Mouse (Mus musculus): ENCODE measurements around the gene Cmtm5.
"Not testable (repeated sequence)": the region's sequence is repeated elsewhere in the genome, so short reads cannot be mapped to it uniquely, and the experiment has no call there.

Cmtm5 gene

GRCm38 (mm10) chr14:54960769-54961168 lies 24.7 kb downstream of the Cmtm5 start:
- no peak for DNase-seq

DNA sequence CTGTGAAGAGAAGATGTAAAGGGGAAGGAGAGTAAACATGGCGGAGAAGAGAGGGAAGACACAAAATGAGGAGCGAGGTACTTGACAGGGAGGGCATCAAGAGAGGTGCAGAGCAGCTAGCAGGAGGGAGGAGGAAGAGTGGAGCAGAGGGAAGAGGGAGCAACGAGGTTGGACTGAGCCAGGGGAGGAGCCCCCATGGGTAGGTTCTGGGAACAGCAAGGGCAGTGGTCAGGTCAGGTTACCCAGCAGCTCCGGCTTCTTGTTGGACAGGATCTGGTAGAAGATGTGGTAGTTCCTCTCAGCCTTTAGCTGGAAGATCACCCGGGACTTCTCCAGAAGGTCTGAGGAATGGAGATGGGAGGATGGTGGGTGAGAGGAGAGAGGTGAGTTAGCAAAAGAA lies 25.4 kb downstream of the Cmtm5 start:
- no peak for DNase-seq

GRCm38 (mm10) chr14:54962714-54963113 lies 26.7 kb downstream of the Cmtm5 start:
- DNase-seq, result no peak

- no peak for DNase-seq
These were observed 27.7 kb downstream of the Cmtm5 start for GRCm38 (mm10) chr14:54963727-54964126.

DNA sequence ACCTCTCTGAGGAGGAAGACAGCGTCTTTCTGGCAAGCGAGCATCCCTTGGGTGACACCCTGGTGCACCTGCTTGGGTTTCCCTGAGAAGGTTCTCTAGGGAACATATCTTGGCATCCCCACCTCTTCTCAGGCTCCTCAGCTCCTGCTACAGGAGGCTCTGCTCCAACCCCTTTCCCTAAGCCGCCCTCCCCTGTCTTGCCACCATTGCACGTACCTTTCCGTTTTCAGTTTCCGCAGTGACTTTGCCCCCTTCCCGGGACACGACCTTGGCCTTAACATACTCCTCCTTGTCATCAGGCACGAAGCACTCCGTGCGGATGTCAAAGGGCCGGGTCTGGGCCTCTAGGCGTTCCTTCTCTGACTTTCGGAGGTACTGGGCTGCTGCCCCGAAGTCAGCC lies 29.0 kb downstream of the Cmtm5 start:
- no peak for DNase-seq

DNA sequence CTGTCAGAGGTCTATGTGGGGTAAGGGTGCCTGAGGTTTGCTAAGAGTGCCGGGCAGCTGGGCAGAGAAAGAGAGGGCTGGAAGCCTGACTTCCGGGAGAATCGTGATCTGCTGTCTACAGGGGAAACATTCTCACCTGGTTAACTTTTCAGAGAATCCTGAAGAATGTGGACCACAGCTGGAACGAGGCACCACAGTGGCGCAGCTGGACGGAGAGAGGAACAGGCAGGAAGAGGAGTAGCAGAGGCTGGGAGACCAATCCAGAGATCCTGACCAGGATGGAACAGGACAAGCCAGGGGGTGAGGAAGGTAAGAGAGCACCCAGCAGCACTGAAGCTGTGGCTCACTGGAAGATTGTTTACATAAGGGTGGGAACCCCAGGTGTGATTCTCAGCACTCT lies 29.6 kb downstream of the Cmtm5 start:
- DNase-seq, result no peak

DNA sequence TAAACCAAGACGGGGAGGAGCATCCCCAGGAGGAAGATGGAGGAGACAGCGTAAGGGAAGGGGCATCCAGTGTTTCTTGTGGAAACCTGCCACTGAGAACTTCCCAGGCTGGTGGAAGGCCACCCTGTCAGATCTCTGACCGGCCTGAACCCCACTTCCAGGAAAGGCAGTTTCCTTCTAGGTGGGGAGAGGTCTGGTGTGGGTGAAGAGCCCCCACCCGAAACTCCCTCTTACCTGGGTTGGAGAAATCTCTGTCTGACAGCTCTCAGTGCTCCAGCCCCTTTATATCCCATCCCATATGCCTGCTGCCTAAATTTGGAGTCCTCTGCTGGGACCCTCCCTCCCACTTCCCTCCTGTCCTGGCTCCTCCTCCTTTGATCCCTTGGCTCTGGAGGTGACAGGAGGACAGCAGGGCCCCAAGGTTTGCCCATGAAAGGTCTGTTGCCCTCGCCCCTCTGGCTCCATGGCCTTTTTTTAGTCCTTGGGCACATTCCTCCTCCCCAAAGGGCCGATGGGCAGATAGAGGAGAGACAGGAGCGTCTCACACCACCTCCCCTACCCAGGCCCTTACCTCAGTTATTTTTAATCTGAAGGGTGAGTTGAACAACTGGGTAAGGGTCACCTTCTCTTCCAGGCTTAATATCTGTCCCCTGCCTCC lies 30.4 kb downstream of the Cmtm5 start, which contains the start of gene Myh6:
Myh6 (minus strand) TSS at position 608 of the 658 bp plus-strand sequence.
- no peak for DNase-seq

DNA sequence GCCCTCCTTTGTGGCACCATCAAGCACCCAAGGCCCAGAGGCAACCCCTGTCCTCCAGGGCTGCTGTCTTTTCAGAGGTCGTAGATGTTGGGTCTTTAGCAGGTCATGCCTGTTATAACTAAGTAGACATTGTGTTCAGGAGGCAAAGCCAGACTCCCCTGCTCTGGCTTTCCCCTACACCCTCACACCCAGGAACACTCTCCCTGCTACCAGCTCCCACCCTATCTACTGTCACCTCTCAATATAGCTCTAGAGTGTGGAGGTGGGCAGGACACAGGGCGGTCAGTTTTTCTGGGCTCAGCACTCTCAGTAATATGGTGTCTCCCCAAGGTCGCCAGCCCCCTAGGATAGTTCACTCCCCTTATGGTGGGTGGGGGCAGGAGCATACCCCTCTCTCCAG lies 31.8 kb downstream of the Cmtm5 start:
- DNase-seq, result no peak

DNA sequence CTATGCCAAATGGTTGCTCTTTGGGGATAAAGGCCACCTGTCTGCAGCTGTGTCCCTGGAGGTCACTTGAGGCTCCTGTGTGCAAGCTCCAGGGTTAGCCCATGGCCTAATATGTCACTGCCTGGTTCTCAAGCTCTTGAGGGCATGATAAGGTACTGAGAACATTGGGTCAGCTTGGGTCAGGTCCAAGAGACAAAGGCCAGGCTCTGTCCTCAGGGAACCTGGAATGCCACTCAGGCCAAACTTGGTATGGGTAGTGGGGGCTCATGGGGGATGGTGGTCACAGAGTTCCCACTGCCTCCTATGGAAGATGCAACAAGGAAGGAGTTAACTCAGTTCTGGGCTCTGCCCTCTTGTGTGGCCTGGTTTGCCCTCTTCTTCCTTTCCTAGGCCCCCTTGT lies 32.3 kb downstream of the Cmtm5 start:
- no peak for DNase-seq

DNA sequence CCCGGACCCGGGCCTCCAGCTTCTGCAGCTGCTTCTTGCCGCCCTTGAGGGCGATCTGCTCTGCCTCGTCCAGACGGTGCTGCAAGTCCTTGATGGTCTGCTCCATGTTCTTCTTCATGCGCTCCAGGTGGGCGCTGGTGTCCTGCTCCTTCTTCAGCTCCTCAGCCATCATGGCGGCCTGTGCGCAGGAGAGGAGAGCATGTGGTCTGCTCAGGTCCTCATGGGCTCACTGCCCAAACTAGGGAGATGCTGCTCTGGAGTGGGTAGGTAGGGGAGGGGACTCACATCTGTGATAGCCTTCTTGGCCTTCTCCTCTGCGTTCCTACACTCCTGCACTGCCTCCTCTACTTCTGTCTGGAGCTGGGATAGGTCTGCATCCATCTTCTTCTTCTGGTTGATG lies 36.7 kb downstream of the Cmtm5 start:
- not testable (repeated sequence) for DNase-seq

DNA sequence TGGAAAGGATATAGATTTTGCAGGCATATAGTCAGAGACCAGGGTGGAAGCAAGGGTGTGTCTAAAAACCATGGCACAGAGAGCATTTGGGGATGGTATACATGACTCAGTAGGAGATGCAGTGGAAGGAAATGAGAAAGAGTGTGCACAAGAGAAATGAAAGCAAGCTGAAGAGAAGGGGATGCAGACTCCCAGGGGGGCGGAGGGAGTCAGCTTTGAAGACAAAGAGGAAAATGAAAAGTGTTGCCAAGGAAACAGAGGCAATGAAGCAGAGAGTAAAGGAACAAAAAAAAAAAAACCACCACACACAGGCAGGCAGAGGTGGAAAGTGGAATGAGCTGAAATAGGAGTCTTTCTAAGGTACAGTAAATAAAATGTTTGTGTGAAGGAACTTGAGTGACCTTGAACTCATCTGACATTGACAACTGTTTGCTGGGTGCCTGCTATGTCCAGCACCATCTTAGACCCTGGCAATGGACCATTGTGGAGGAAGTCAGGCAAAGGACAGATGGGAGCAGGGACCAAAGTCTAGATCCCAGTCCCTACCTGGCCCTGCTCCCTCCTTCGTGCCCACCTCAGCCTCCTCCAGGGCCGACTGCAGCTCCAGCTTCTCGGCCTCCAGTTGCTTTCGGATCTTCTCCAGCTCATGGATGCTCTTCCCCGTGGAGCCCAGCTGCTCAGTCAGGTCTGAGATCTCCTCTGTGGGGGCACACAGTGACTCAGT lies 38.2 kb downstream of the Cmtm5 start:
- no peak for DNase-seq

- DNase-seq, result no peak
These were observed 40.6 kb downstream of the Cmtm5 start, which contains the start of gene Gm17428 for GRCm38 (mm10) chr14:54976633-54977032. Gm17428 (plus strand) TSS chr14:54976933.

DNA sequence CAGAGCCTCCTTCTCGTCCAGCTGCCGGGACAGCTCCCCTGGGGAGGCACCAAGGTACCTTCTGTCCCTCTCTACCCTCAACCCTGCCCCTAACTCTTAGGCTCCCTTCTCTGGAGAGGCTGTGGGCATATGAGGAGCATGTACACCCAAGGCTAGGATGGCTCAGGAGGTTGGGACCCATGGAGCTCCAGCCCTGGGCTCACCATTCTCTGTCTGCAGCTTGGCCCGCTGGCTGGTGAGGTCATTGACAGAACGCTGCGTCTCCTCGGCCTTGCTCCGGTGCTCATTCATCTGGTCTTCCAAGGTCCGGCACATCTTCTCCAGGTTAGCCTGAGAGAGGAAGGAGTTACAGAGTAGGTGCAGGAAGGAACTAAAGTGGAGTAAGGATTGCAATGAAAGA lies 42.6 kb downstream of the Cmtm5 start:
- no peak for DNase-seq

GRCm38 (mm10) chr14:54981934-54982333 lies 45.9 kb downstream of the Cmtm5 start:
- no peak for DNase-seq

DNA sequence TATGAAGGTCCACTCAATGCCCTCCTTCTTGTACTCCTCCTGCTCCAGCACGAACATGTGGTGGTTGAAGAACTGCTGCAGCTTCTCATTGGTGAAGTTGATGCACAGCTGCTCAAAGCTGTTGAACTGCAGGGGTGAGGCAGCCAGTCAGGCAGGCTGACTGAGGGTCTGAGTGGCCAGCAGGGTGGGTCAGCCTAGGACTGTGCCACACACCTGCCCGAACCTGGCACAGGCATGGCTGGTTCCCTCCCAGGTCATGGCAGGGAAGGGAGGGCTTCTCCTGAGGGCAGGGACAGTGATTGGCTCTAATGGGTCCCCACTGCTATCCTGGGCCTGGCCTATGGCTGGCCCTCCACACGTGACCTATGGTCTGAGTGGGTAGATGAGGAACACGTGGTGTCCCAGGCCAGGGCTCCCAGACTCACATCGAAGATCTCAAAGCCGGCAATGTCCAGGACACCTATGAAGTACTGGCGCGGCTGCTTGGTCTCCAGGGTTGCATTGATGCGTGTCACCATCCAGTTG lies 52.4 kb downstream of the Cmtm5 start:
- DNase-seq, result not testable (repeated sequence)
